Comparison of ENCODE assay signal across 8 mouse cellular contexts in genomic region chrX:48694864-48695371, GRCm38 (mm10). TPM values are rescaled to one million over a fixed set of nuclear protein-coding genes. Genes with fewer than 3 reads are reported as not detected.
A peak's percentile ranks its signal among the peaks of the same experiment; 100 is the strongest.
DNase-seq lines count a peak whose midpoint lies in the region; ATAC-seq and TF ChIP-seq lines count a peak whose summit lies in the region.

Gene Rbmx2 (plus strand): TSS chrX:48695004.

- no peak for TF ChIP-seq POLR2A in brain, embryonic 14.5 days (IDR thresholded peaks at IDR 0.05; ENCODE audit: borderline replicate concordance, extremely low read depth, insufficient read depth, insufficient read length, poor library complexity, severe bottlenecking)
- TF ChIP-seq POLR2A in liver, adult 2 months (IDR thresholded peaks at IDR 0.05; ENCODE audit: extremely low read depth, insufficient read depth, low read length): no peak
- TF ChIP-seq POLR2A in myocyte (IDR thresholded peaks at IDR 0.05; ENCODE audit: insufficient read length, low read depth): no peak

- peak within 1 kb of the TSS; percentile 61 for H3K4me2 ChIP-seq in heart, embryonic 11.5 days
- H3K4me2 ChIP-seq in kidney, embryonic 16.5 days (replicated peaks; ENCODE audit: low read depth, low read length): peak within 1 kb of the TSS; percentile 56
- H3K4me2 ChIP-seq in myocyte (ENCODE audit: low read depth): peak within 1 kb of the TSS; percentile 80

- H3K27ac ChIP-seq in heart, embryonic 11.5 days (ENCODE audit: low read depth, low read length): peak within 1 kb of the TSS; percentile 46; the same call in 1 of the 2 replicates
- no peak within 1 kb of the TSS for H3K27ac ChIP-seq in kidney, embryonic 16.5 days (ENCODE audit: low read length)
- H3K27ac ChIP-seq in liver, adult 2 months (replicated peaks; ENCODE audit: insufficient read depth, low read depth, low read length): no peak within 1 kb of the TSS

- WGBS in heart, embryonic 11.5 days (ENCODE audit: insufficient replicate concordance): 13% methylated on average over 41 of the region's 42 CpGs
- WGBS in kidney, embryonic 16.5 days: 13% methylated on average over 41 of the region's 42 CpGs
- WGBS in liver, adult 2 months: 0% methylated on average over 41 of the region's 42 CpGs

- H3K4me1 ChIP-seq in erythroblast, embryonic 14.5 days (ENCODE audit: control insufficient read depth): peaks cover 17% of the 10 kb centered on the region
- no peaks in the 10 kb centered on the region for H3K4me1 ChIP-seq in heart, embryonic 11.5 days (ENCODE audit: control insufficient read depth, insufficient read depth, low read length)
- 0 out of 2 replicates have a peak, but pooled peaks cover 3% of the 10 kb centered on the region for H3K4me1 ChIP-seq in kidney, embryonic 16.5 days (ENCODE audit: insufficient read depth, low read length)
- H3K4me1 ChIP-seq in liver, adult 2 months (ENCODE audit: control insufficient read depth, insufficient read depth, low read length): peaks cover 5% of the 10 kb centered on the region

- peaks cover 23% of the 10 kb centered on the region for H3K79me2 ChIP-seq in C2C12 (ENCODE audit: control insufficient read depth, insufficient read depth)
- H3K79me2 ChIP-seq in liver, adult 2 months (ENCODE audit: control insufficient read depth, insufficient read depth, low read length): no peaks in the 10 kb centered on the region
- H3K79me2 ChIP-seq in myocyte (ENCODE audit: control insufficient read depth, insufficient read depth): peaks cover 5% of the 10 kb centered on the region

- H3K79me3 ChIP-seq in C2C12 (ENCODE audit: low read depth): peaks cover 7% of the 10 kb centered on the region

- DNase-seq in brain, embryonic 14.5 days (ENCODE audit: low read depth): peak; percentile 97
- DNase-seq in liver, adult 2 months (ENCODE audit: extremely low read depth, low read depth, low spot score): peak; percentile 69
- DNase-seq in splenic B cell, adult 2 months (ENCODE audit: low read depth, low spot score): peak; percentile 92

- no peaks in the 10 kb centered on the region for H3K27me3 ChIP-seq in C2C12 (ENCODE audit: control insufficient read depth, insufficient read depth, insufficient read length)
- H3K27me3 ChIP-seq in erythroblast, embryonic 14.5 days (ENCODE audit: control insufficient read depth): no peaks in the 10 kb centered on the region
- H3K27me3 ChIP-seq in heart, embryonic 11.5 days (ENCODE audit: control insufficient read depth, insufficient read depth, low read length): no peaks in the 10 kb centered on the region
- no peaks in the 10 kb centered on the region for H3K27me3 ChIP-seq in kidney, embryonic 16.5 days (ENCODE audit: insufficient read depth, low read length)
- H3K27me3 ChIP-seq in liver, adult 2 months (ENCODE audit: control insufficient read depth, insufficient read depth, low read length): no peaks in the 10 kb centered on the region
- H3K27me3 ChIP-seq in myocyte (ENCODE audit: control insufficient read depth, insufficient read depth, insufficient read length): no peaks in the 10 kb centered on the region
- H3K27me3 ChIP-seq in splenic B cell, adult 2 months (ENCODE audit: control insufficient read depth, insufficient read depth, low read length, poor library complexity, severe bottlenecking): no peaks in the 10 kb centered on the region

- no peak for TF ChIP-seq CTCF in C2C12 (IDR thresholded peaks at IDR 0.05; ENCODE audit: control insufficient read depth, insufficient read depth, insufficient read length)
- no peak for TF ChIP-seq CTCF in brain, embryonic 14.5 days (IDR thresholded peaks at IDR 0.05; ENCODE audit: borderline replicate concordance, extremely low read depth, insufficient read depth, insufficient read length)
- TF ChIP-seq CTCF in liver, adult 2 months (IDR thresholded peaks at IDR 0.05; ENCODE audit: low read depth, low read length): no peak

- peak; percentile 90 for ATAC-seq in heart, embryonic 11.5 days (replicated peaks; ENCODE audit: insufficient number of reproducible peaks, low FRiP score, low TSS enrichment)
- peak; percentile 98 for ATAC-seq in kidney, embryonic 16.5 days (ENCODE audit: low FRiP score, low TSS enrichment)

- peak within 1 kb of the TSS; percentile 68 for H3K9ac ChIP-seq in heart, embryonic 11.5 days (ENCODE audit: low read depth, low read length)
- peak within 1 kb of the TSS; percentile 72 for H3K9ac ChIP-seq in kidney, embryonic 16.5 days (replicated peaks; ENCODE audit: low read length)
- H3K9ac ChIP-seq in liver, adult 2 months (ENCODE audit: low read depth, low read length): peak within 1 kb of the TSS; percentile 18

- peak within 1 kb of the TSS; percentile 91 for H3ac ChIP-seq in C2C12 (ENCODE audit: control insufficient read depth, insufficient read length, low read depth)
- H3ac ChIP-seq in myocyte (ENCODE audit: control insufficient read depth, insufficient read length): no peak within 1 kb of the TSS

- no peaks in the 10 kb centered on the region; the same call in 1 of the 2 replicates for H3K9me3 ChIP-seq in erythroblast, embryonic 14.5 days (ENCODE audit: control insufficient read depth, low read length)
- no peaks in the 10 kb centered on the region for H3K9me3 ChIP-seq in heart, embryonic 11.5 days (replicated peaks; ENCODE audit: control insufficient read depth, low read length)
- no peaks in the 10 kb centered on the region for H3K9me3 ChIP-seq in kidney, embryonic 16.5 days (ENCODE audit: low read length)

- H3K4me3 ChIP-seq in C2C12 (ENCODE audit: insufficient read depth, poor library complexity, severe bottlenecking) (peak within 1 kb of the TSS; percentile 49), myocyte (peak within 1 kb of the TSS; percentile 35)
- peak within 1 kb of the TSS; percentile 81 for H3K4me3 ChIP-seq in erythroblast, embryonic 14.5 days (replicated peaks)
- peak within 1 kb of the TSS; percentile 62 for H3K4me3 ChIP-seq in heart, embryonic 11.5 days (ENCODE audit: low read depth, low read length)
- peak within 1 kb of the TSS; percentile 63 for H3K4me3 ChIP-seq in kidney, embryonic 16.5 days (ENCODE audit: low read length)
- peak within 1 kb of the TSS; percentile 85 for H3K4me3 ChIP-seq in liver, adult 2 months (ENCODE audit: insufficient read depth, low read depth, low read length)

- H3K36me3 ChIP-seq in C2C12 (ENCODE audit: control insufficient read depth, insufficient read depth) (peaks cover 7% of the 10 kb centered on the region), myocyte (ENCODE audit: control insufficient read depth, insufficient read depth) (no peaks in the 10 kb centered on the region)
- H3K36me3 ChIP-seq in erythroblast, embryonic 14.5 days (ENCODE audit: control insufficient read depth): peaks cover 20% of the 10 kb centered on the region
- no peaks in the 10 kb centered on the region for H3K36me3 ChIP-seq in heart, embryonic 11.5 days (ENCODE audit: control insufficient read depth, insufficient read depth, low read length)
- H3K36me3 ChIP-seq in kidney, embryonic 16.5 days (ENCODE audit: insufficient read depth, low read length): 0 out of 2 replicates have a peak, but pooled peaks cover 6% of the 10 kb centered on the region
- no peaks in the 10 kb centered on the region for H3K36me3 ChIP-seq in liver, adult 2 months (ENCODE audit: control insufficient read depth, insufficient read depth, low read length)
- H3K36me3 ChIP-seq in splenic B cell, adult 2 months (ENCODE audit: control insufficient read depth, insufficient read depth, low read length, poor library complexity, severe bottlenecking): no peaks in the 10 kb centered on the region

TF ChIP-seq in C2C12, 6 proteins besides CTCF, POLR2A, EP300 and RAD21:
- TF ChIP-seq MYOD1 (IDR thresholded peaks at IDR 0.05; ENCODE audit: control insufficient read depth, insufficient read length, low read depth) (no peak), CEBPB (IDR thresholded peaks at IDR 0.05; ENCODE audit: low read depth) (no peak), MYOG (IDR thresholded peaks at IDR 0.05; ENCODE audit: control insufficient read depth, extremely low read depth, insufficient read length) (no peak), USF1 (IDR thresholded peaks at IDR 0.05; ENCODE audit: low read depth) (no peak), FOSL1 (IDR thresholded peaks at IDR 0.05; ENCODE audit: insufficient read depth, low read length, poor library complexity, severe bottlenecking) (no peak), MAX (IDR thresholded peaks at IDR 0.05) (no peak)
TF ChIP-seq in C2C12: peak in this region for 0.

TF ChIP-seq in myocyte, 11 proteins besides CTCF, POLR2A, EP300 and RAD21:
- peak; percentile 84 for TF ChIP-seq E2F4 (IDR thresholded peaks at IDR 0.05; ENCODE audit: insufficient read depth)
- TF ChIP-seq MYOD1 (IDR thresholded peaks at IDR 0.05; ENCODE audit: control insufficient read depth in 1 of 3, insufficient read length in 2 of 3, low read depth in 2 of 3): no peak
- no peak for TF ChIP-seq MAX (IDR thresholded peaks at IDR 0.05; ENCODE audit: low read depth)

RNA-seq across cellular contexts. Expression of gene Rbmx2, which starts in this region (rescaled TPM):
- 9.7 TPM for polyA plus RNA-seq in C2C12 (2012; fragmentation: generic; extraction: Trizol)
- 11.6 and 11.8 TPM in 2 replicates for polyA plus RNA-seq in brain, embryonic 14.5 days (2012; rRNA removed)
- polyA plus RNA-seq in erythroblast, embryonic 14.5 days (2012): 3.3 and 3.9 TPM in 2 replicates
- polyA plus RNA-seq in heart, embryonic 11.5 days (2014; fragmentation: Nextera tagmentation; extraction: Ambion mirVana): 18.1 and 18.7 TPM in 2 replicates
- polyA plus RNA-seq in kidney, embryonic 16.5 days (2015; fragmentation: Nextera tagmentation; extraction: Ambion mirVana): 20.7 and 22.0 TPM in 2 replicates
- 0.74 and 1.0 TPM in 2 replicates for total RNA-seq in liver, adult 2 months (2014; rRNA removed)
- polyA plus RNA-seq in liver, adult 2 months (2012; rRNA removed): 0.21 and 0.39 TPM in 2 replicates
- polyA plus RNA-seq in myocyte (2012; fragmentation: generic; extraction: Trizol): 3.7 TPM

Comparison
In these comparisons a context has a peak if more than half of its experiments do, and no peak if none do; other contexts are left out.
1. H3K4me3 ChIP-seq: peak in every context shown above with its lines; median percentile 85 in liver, adult 2 months; 81 in erythroblast, embryonic 14.5 days; 63 in kidney, embryonic 16.5 days; 62 in heart, embryonic 11.5 days; 49 in C2C12; 35 in myocyte.
2. H3K9ac ChIP-seq: peak in every context shown above with its lines; median percentile 72 in kidney, embryonic 16.5 days; 68 in heart, embryonic 11.5 days; 18 in liver, adult 2 months.